Mouse (Mus musculus): Measurements from ENCODE around the gene Lrrc1. TPM values are rescaled to one million over a fixed set of nuclear protein-coding genes. Genes with fewer than 3 reads are reported as not detected.
"Not testable (repeated sequence)": the region's sequence is repeated elsewhere in the genome, so short reads cannot be mapped to it uniquely, and the experiment has no call there.

Gene Lrrc1
- polyA plus RNA-seq, 1 experiment from 2014 or later, result 11.7 TPM

DNA sequence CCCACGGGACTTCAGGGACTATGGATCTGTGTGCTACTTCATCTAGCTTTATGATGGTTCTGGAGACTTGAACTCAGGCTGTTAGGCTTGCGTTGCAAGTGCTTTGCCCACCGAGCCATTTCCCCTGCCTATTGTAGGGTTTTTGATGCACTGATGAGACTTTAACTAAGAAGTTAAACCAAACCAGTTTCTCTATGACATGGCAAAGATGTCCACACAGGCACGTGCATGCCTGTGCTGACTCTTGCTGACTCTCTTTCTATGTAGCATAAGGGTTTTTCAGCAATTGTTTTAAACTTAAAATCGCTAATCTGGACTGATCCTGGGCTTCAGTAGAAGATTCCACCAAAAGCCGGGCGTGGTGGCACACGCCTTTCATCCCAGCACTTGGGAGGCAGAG lies 33.3 kb upstream of the Lrrc1 start:
- H3K36me3 ChIP-seq (replicated peaks; ENCODE audit: control insufficient read depth, insufficient read depth, low read depth, low read length), result no peaks in the 10 kb centered on the region
- 92% methylated on average over 8 of the region's 8 CpGs for WGBS
- no peaks in the 10 kb centered on the region for H3K4me1 ChIP-seq (ENCODE audit: control insufficient read depth, insufficient read depth, low read length)
- no peak overlapping the region for H3K27ac ChIP-seq (replicated peaks; ENCODE audit: low read depth, low read length)
- no peaks in the 10 kb centered on the region for H3K9me3 ChIP-seq (replicated peaks; ENCODE audit: control insufficient read depth, low read length)
- no peak overlapping the region for H3K4me2 ChIP-seq (ENCODE audit: low read depth, low read length)
- ATAC-seq (replicated peaks; ENCODE audit: insufficient number of reproducible peaks, low FRiP score, low TSS enrichment, low read depth) (no peak), DNase-seq (ENCODE audit: low spot score) (no peak)
- no peak overlapping the region for H3K9ac ChIP-seq (replicated peaks; ENCODE audit: low read length)
- no peak overlapping the region for H3K4me3 ChIP-seq (ENCODE audit: low read depth, low read length)
- no peaks in the 10 kb centered on the region for H3K27me3 ChIP-seq (ENCODE audit: control insufficient read depth, insufficient read depth, low read length)

- no peak overlapping the region for H3K9ac ChIP-seq (replicated peaks; ENCODE audit: low read length)
- no peak overlapping the region for H3K4me3 ChIP-seq (ENCODE audit: low read depth, low read length)
- no peaks in the 10 kb centered on the region for H3K27me3 ChIP-seq (ENCODE audit: control insufficient read depth, insufficient read depth, low read length)
- H3K4me2 ChIP-seq (ENCODE audit: low read depth, low read length), result no peak overlapping the region
- ATAC-seq (replicated peaks; ENCODE audit: insufficient number of reproducible peaks, low FRiP score, low TSS enrichment, low read depth) (no peak), DNase-seq (ENCODE audit: low spot score) (no peak)
- H3K36me3 ChIP-seq (replicated peaks; ENCODE audit: control insufficient read depth, insufficient read depth, low read depth, low read length), result no peaks in the 10 kb centered on the region
- no peaks in the 10 kb centered on the region for H3K9me3 ChIP-seq (replicated peaks; ENCODE audit: control insufficient read depth, low read length)
- no peaks in the 10 kb centered on the region for H3K4me1 ChIP-seq (ENCODE audit: control insufficient read depth, insufficient read depth, low read length)
- no peak overlapping the region for H3K27ac ChIP-seq (replicated peaks; ENCODE audit: low read depth, low read length)
Measured at GRCm38 (mm10) chr9:77577409-77577808, 32.7 kb upstream of the Lrrc1 start.

DNA sequence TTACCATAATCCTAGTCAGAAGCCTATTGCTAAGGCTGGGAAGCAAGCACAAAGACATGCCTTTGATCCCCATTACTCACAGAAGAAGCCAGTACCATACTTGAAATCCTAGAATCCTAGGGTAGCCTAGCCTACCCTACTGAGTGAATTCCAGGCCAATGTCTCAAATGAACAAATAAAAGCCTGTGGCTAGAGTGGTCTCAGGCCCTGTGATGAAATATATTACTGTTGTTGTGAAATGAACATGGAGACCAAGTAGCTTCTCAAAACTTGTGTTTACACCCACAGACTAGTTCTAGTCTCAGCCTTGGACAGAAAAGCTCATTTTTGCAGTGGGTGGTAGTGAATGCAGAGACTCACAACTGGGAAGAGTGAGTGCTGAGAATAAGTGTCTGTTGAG lies 31.6 kb upstream of the Lrrc1 start:
- Histone ChIP-seq H3K9me3 (replicated peaks; ENCODE audit: control insufficient read depth, low read length) (no peaks in the 10 kb centered on the region), H3K27ac (replicated peaks; ENCODE audit: low read depth, low read length) (no peak overlapping the region), H3K4me3 (ENCODE audit: low read depth, low read length) (no peak overlapping the region), H3K4me2 (ENCODE audit: low read depth, low read length) (no peak overlapping the region), H3K27me3 (ENCODE audit: control insufficient read depth, insufficient read depth, low read length) (no peaks in the 10 kb centered on the region), H3K9ac (replicated peaks; ENCODE audit: low read length) (no peak overlapping the region), H3K36me3 (replicated peaks; ENCODE audit: control insufficient read depth, insufficient read depth, low read depth, low read length) (no peaks in the 10 kb centered on the region), H3K4me1 (ENCODE audit: control insufficient read depth, insufficient read depth, low read length) (no peaks in the 10 kb centered on the region)
- DNase-seq (ENCODE audit: low spot score) (no peak), ATAC-seq (replicated peaks; ENCODE audit: insufficient number of reproducible peaks, low FRiP score, low TSS enrichment, low read depth) (no peak)

DNA sequence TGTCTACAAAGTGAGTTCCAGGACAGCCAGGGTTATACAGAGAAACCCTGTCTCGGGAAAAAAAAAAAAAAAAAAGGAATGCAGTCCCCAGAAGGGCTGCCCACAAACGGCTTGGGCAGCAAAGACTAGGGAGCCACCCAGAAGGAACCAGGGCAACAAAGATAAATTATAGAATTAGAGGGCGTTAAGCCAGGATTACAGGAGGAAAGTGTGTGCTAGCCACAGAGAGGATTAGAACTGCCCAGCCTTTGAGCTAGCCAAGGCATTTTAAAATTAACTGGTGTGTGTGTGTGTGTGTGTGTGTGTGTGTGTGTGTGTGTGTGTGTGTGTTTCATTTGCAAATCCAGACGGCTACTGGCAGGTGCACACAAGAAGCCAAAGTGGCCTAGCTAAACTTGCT lies 30.3 kb upstream of the Lrrc1 start:
- not testable (repeated sequence) for H3K9me3 ChIP-seq (replicated peaks; ENCODE audit: control insufficient read depth, low read length); H3K4me2 ChIP-seq (ENCODE audit: low read depth, low read length); H3K36me3 ChIP-seq (replicated peaks; ENCODE audit: control insufficient read depth, insufficient read depth, low read depth, low read length); H3K27ac ChIP-seq (replicated peaks; ENCODE audit: low read depth, low read length); H3K4me3 ChIP-seq (ENCODE audit: low read depth, low read length); H3K27me3 ChIP-seq (ENCODE audit: control insufficient read depth, insufficient read depth, low read length); DNase-seq (ENCODE audit: low spot score); H3K4me1 ChIP-seq (ENCODE audit: control insufficient read depth, insufficient read depth, low read length); H3K9ac ChIP-seq (replicated peaks; ENCODE audit: low read length); ATAC-seq (replicated peaks; ENCODE audit: insufficient number of reproducible peaks, low FRiP score, low TSS enrichment, low read depth)
- 63% methylated on average over 4 of the region's 4 CpGs for WGBS

DNA sequence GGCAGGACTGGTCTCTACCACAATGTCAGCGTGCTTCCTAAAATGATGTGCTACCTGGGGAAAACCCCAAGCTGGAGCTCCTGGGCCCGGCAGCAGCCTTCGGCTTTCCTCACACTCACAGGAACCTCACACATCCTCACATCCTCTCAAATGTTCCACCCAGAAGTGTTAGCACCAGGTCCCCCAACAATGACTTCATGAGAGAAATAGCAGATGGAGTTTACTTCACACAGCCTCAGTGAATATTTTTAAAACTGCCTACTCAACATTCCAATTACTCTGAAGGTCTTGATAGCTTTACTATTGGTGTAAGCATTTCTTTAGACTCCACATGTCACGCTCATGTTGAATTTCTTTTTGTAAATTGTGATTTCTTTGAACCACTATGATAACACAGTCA lies 27.2 kb upstream of the Lrrc1 start:
- no peak overlapping the region for H3K4me3 ChIP-seq (ENCODE audit: low read depth, low read length)
- no peak overlapping the region for H3K9ac ChIP-seq (replicated peaks; ENCODE audit: low read length)
- 93% methylated on average over 4 of the region's 4 CpGs for WGBS
- no peaks in the 10 kb centered on the region for H3K27me3 ChIP-seq (ENCODE audit: control insufficient read depth, insufficient read depth, low read length)
- H3K4me2 ChIP-seq (ENCODE audit: low read depth, low read length), result no peak overlapping the region
- no peaks in the 10 kb centered on the region for H3K4me1 ChIP-seq (ENCODE audit: control insufficient read depth, insufficient read depth, low read length)
- no peak overlapping the region for H3K27ac ChIP-seq (replicated peaks; ENCODE audit: low read depth, low read length)
- no peak for DNase-seq (ENCODE audit: low spot score)
- H3K9me3 ChIP-seq (replicated peaks; ENCODE audit: control insufficient read depth, low read length), result no peaks in the 10 kb centered on the region
- no peaks in the 10 kb centered on the region for H3K36me3 ChIP-seq (replicated peaks; ENCODE audit: control insufficient read depth, insufficient read depth, low read depth, low read length)
- ATAC-seq (replicated peaks; ENCODE audit: insufficient number of reproducible peaks, low FRiP score, low TSS enrichment, low read depth), result no peak

DNA sequence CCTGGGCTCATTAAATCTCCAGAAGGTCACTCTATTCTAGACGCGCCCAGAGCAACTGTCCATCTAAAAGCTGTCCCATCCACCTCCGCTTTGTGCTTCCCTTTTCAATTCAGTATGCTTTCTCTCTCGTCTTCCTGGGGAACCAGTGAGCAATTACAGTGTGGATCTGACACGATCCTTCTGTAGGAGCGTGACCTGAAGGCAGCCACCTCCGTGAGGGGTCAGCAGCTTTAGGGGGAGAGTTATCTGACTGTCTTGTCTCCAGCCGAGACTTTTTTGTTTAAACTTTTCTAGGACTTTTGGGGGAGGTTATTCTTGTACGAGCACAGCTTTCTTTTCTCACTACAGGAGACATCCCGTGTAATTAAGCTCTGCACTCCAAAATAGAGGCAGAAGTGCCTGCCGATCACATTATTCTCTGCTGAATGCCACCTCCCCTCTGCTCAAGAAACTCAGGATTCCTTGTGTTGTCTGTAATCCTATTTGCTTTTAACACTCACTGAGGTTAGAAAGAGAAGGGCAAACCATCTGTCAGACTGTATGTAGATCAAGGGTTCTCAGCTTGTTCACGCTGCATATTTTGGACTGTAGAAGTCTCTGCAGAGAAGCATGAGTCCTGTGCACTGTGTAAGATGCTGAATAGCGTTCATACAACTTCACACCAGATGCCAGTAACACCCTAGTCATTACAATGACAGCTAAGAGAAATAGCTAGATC lies 24.3 kb upstream of the Lrrc1 start:
- Histone ChIP-seq H3K9me3 (replicated peaks; ENCODE audit: control insufficient read depth, low read length) (no peaks in the 10 kb centered on the region), H3K4me1 (ENCODE audit: control insufficient read depth, insufficient read depth, low read length) (no peaks in the 10 kb centered on the region), H3K36me3 (replicated peaks; ENCODE audit: control insufficient read depth, insufficient read depth, low read depth, low read length) (no peaks in the 10 kb centered on the region), H3K4me2 (ENCODE audit: low read depth, low read length) (no peak overlapping the region), H3K9ac (replicated peaks; ENCODE audit: low read length) (no peak overlapping the region), H3K27me3 (ENCODE audit: control insufficient read depth, insufficient read depth, low read length) (no peaks in the 10 kb centered on the region), H3K27ac (replicated peaks; ENCODE audit: low read depth, low read length) (no peak overlapping the region), H3K4me3 (ENCODE audit: low read depth, low read length) (no peak overlapping the region)
- WGBS, result 41% methylated on average over 13 of the region's 13 CpGs
- DNase-seq (ENCODE audit: low spot score) (no peak), ATAC-seq (replicated peaks; ENCODE audit: insufficient number of reproducible peaks, low FRiP score, low TSS enrichment, low read depth) (no peak)

DNA sequence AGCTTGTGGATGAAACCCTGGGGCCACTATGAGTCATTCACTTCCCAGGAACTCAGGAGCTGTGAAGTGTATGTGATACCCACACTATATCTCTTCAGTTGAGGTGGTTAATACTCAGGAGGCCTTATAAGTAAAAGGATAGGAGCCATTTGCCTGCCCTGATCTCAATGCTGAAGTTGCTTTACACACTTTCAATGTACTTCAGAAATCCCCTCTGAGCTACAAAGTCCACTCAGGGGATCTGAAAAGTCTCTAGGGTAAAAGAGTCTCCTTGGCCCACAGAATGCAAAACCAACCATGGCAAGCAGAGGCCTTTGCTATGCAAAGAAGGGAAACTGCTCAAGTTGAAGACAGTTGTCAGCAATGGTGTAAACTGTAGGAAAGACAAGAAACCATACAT lies 17.2 kb upstream of the Lrrc1 start:
- Histone ChIP-seq H3K4me1 (ENCODE audit: control insufficient read depth, insufficient read depth, low read length) (no peaks in the 10 kb centered on the region), H3K36me3 (replicated peaks; ENCODE audit: control insufficient read depth, insufficient read depth, low read depth, low read length) (no peaks in the 10 kb centered on the region), H3K27ac (replicated peaks; ENCODE audit: low read depth, low read length) (no peak overlapping the region), H3K27me3 (ENCODE audit: control insufficient read depth, insufficient read depth, low read length) (no peaks in the 10 kb centered on the region), H3K4me2 (ENCODE audit: low read depth, low read length) (no peak overlapping the region), H3K9me3 (replicated peaks; ENCODE audit: control insufficient read depth, low read length) (no peaks in the 10 kb centered on the region), H3K9ac (replicated peaks; ENCODE audit: low read length) (no peak overlapping the region), H3K4me3 (ENCODE audit: low read depth, low read length) (no peak overlapping the region)
- ATAC-seq (replicated peaks; ENCODE audit: insufficient number of reproducible peaks, low FRiP score, low TSS enrichment, low read depth), result no peak
- no peak for DNase-seq (ENCODE audit: low spot score)

DNA sequence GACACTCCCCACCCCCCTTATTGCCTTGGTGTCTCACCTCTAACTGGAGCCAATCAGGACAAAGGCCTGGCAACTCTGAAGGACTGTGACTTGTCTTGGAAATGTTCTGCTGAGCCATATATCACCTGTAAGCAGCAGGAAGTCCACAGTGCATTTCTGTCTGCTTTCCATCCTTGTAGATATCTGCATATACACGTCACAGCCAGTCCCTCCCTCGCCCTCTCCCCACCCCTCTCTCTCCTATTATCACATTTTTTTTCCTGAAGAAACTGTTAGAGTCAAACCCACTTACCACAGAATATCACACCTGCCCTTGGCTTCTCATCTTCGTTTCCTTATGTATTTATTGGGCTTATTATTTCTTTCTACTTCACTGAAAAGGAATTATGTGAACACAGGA lies 13.3 kb upstream of the Lrrc1 start:
- no peak for DNase-seq (ENCODE audit: low spot score)
- Histone ChIP-seq H3K4me2 (ENCODE audit: low read depth, low read length) (no peak overlapping the region), H3K4me3 (ENCODE audit: low read depth, low read length) (no peak overlapping the region), H3K27ac (replicated peaks; ENCODE audit: low read depth, low read length) (no peak overlapping the region), H3K36me3 (replicated peaks; ENCODE audit: control insufficient read depth, insufficient read depth, low read depth, low read length) (no peaks in the 10 kb centered on the region), H3K27me3 (ENCODE audit: control insufficient read depth, insufficient read depth, low read length) (no peaks in the 10 kb centered on the region), H3K9me3 (replicated peaks; ENCODE audit: control insufficient read depth, low read length) (no peaks in the 10 kb centered on the region), H3K4me1 (ENCODE audit: control insufficient read depth, insufficient read depth, low read length) (no peaks in the 10 kb centered on the region), H3K9ac (replicated peaks; ENCODE audit: low read length) (no peak overlapping the region)
- 70% methylated on average over 3 of the region's 3 CpGs for WGBS
- no peak for ATAC-seq (replicated peaks; ENCODE audit: insufficient number of reproducible peaks, low FRiP score, low TSS enrichment, low read depth)
